Mouse (Mus musculus) splenic B cell, adult 2 months (primary cell): ENCODE measurements around the gene Gm20920.
"Not testable (repeated sequence)": the region's sequence is repeated elsewhere in the genome, so short reads cannot be mapped to it uniquely, and the experiment has no call there.

Experiments
- DNase-seq: peaks from one replicate; pipeline ENCODE4 v3.0.0-alpha.2; 2011; ENCODE audit warnings: low read depth, low spot score
- H3K27me3 ChIP-seq: 2 replicates; pipeline ENCODE4 v1.6.1; 2012; ENCODE audit warnings: mild to moderate bottlenecking, low read length, moderate library complexity, mixed read lengths; ENCODE audit not compliant: control insufficient read depth, poor library complexity, insufficient read depth, severe bottlenecking
- H3K36me3 ChIP-seq: 2 replicates; pipeline ENCODE4 v1.6.1; 2012; ENCODE audit warnings: mild to moderate bottlenecking, low read length, moderate library complexity, mixed read lengths; ENCODE audit not compliant: control insufficient read depth, poor library complexity, insufficient read depth, severe bottlenecking

The Gm20920 gene

GRCm38 (mm10) chrY:51851820-51852219 lies at the start of gene Gm20920:
TSS of gene Gm20920 (plus strand) at chrY:51852120.
- H3K27me3 ChIP-seq, H3K36me3 ChIP-seq, DNase-seq: not testable (repeated sequence)
